In the genomic region with DNA sequence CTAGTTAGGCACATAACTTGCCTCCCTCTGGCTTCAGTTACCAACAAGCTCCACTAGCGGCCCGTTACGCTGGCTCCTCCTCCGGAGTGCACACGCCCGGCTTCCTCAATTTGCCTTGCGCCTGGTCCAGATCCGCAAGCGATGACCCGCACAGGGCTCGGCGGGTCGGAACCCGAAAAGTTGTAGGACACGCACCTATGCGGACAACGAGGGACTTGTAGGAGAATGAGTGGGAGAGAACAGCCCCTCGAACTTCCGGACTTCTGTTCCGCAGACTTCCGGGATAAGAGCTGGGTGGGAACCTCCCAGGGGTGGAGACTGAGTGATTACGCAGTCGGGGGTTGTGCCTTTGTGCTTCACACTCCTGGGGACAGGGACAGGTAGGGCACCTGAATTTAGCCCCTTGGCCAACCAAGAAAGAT, we compare ENCODE assay signal across 8 mouse cellular contexts. TPM values are rescaled to one million over a fixed set of nuclear protein-coding genes. Genes with fewer than 3 reads are reported as not detected.
DNase-seq lines count a peak whose midpoint lies in the region; ATAC-seq and TF ChIP-seq lines count a peak whose summit lies in the region.

A gene (minus strand): TSS at position 305 of the 422 bp plus-strand sequence.

- WGBS in embryonic facial prominence, embryonic 10.5 days = under 1% methylated on average over 23 of the region's 23 CpGs
- WGBS in intestine, postnatal 0 days = under 1% methylated on average over 23 of the region's 23 CpGs
- under 1% methylated on average over 23 of the region's 23 CpGs for WGBS in midbrain, embryonic 11.5 days

- peak; percentile 66 to 82 for DNase-seq in urinary bladder, adult 18-20 months (ENCODE audit: low spot score in 2 of 2)
- no peak for DNase-seq in urinary bladder, postnatal 10 days (ENCODE audit: low spot score)
- peak; percentile 81 for DNase-seq in embryonic facial prominence, embryonic 10.5 days (ENCODE audit: low spot score)
- peak; percentile 66 for DNase-seq in gonadal fat pad, adult 2 months (ENCODE audit: low read depth)
- peak; percentile 56 for DNase-seq in left cerebral cortex, postnatal 4 days
- DNase-seq in midbrain, embryonic 11.5 days (ENCODE audit: low spot score, missing footprints) = peak; percentile 97
- DNase-seq in skeletal muscle tissue, adult 2 months (ENCODE audit: low read depth, low spot score) = peak; percentile 59

- peak; percentile 87 for ATAC-seq in intestine, postnatal 0 days
- ATAC-seq in midbrain, embryonic 11.5 days (ENCODE audit: low FRiP score) = peak; percentile 88

- peaks cover 19% of the 10 kb centered on the region for H3K4me1 ChIP-seq in embryonic facial prominence, embryonic 10.5 days
- peaks cover 7% of the 10 kb centered on the region; the same call in 1 of the 2 replicates for H3K4me1 ChIP-seq in intestine, postnatal 0 days (replicated peaks; ENCODE audit: control insufficient read depth, insufficient read depth, low read length)
- peaks cover 11% of the 10 kb centered on the region for H3K4me1 ChIP-seq in midbrain, embryonic 11.5 days (ENCODE audit: control insufficient read depth, insufficient read depth, low read length)

- peak; percentile 39; the same call in 1 of the 2 replicates for TF ChIP-seq CTCF in intestine, postnatal 0 days (IDR thresholded peaks at IDR 0.05; ENCODE audit: low read depth)

- H3K36me3 ChIP-seq in embryonic facial prominence, embryonic 10.5 days (replicated peaks) = peaks cover 39% of the 10 kb centered on the region
- peaks cover 24% of the 10 kb centered on the region for H3K36me3 ChIP-seq in intestine, postnatal 0 days (ENCODE audit: control insufficient read depth, insufficient read depth)
- H3K36me3 ChIP-seq in midbrain, embryonic 11.5 days (ENCODE audit: control insufficient read depth, insufficient read depth, low read length) = peaks cover 14% of the 10 kb centered on the region

- peak within 1 kb of the TSS; percentile 75 for H3K4me3 ChIP-seq in embryonic facial prominence, embryonic 10.5 days
- H3K4me3 ChIP-seq in intestine, postnatal 0 days (ENCODE audit: low read depth, low read length) = peak within 1 kb of the TSS; percentile 56
- peak within 1 kb of the TSS; percentile 77 for H3K4me3 ChIP-seq in midbrain, embryonic 11.5 days (ENCODE audit: low read depth, low read length)

- peak within 1 kb of the TSS; percentile 85 for H3K27ac ChIP-seq in embryonic facial prominence, embryonic 10.5 days (replicated peaks)
- H3K27ac ChIP-seq in intestine, postnatal 0 days (ENCODE audit: low read depth, low read length) = peak within 1 kb of the TSS; percentile 54
- H3K27ac ChIP-seq in midbrain, embryonic 11.5 days (ENCODE audit: low read depth, low read length) = peak within 1 kb of the TSS; percentile 10; the same call in 1 of the 2 replicates

- H3K9me3 ChIP-seq in embryonic facial prominence, embryonic 10.5 days = no peaks in the 10 kb centered on the region
- no peaks in the 10 kb centered on the region for H3K9me3 ChIP-seq in intestine, postnatal 0 days (ENCODE audit: control insufficient read depth)
- H3K9me3 ChIP-seq in midbrain, embryonic 11.5 days (ENCODE audit: control insufficient read depth, low read length) = no peaks in the 10 kb centered on the region

- intact Hi-C loops in left cerebral cortex, postnatal 4 days (cut with DNase I) = no loop called here

- H3K9ac ChIP-seq in intestine, postnatal 0 days (ENCODE audit: low read depth, low read length) = peak within 1 kb of the TSS; percentile 53
- peak within 1 kb of the TSS; percentile 75 for H3K9ac ChIP-seq in midbrain, embryonic 11.5 days (ENCODE audit: low read length)

- H3K4me2 ChIP-seq in intestine, postnatal 0 days (replicated peaks; ENCODE audit: low read depth) = peak within 1 kb of the TSS; percentile 88
- H3K4me2 ChIP-seq in midbrain, embryonic 11.5 days = peak within 1 kb of the TSS; percentile 84

- no peaks in the 10 kb centered on the region for H3K27me3 ChIP-seq in embryonic facial prominence, embryonic 10.5 days (replicated peaks; ENCODE audit: low read depth, poor library complexity, severe bottlenecking)
- H3K27me3 ChIP-seq in intestine, postnatal 0 days (replicated peaks; ENCODE audit: control insufficient read depth, insufficient read depth, low read length) = no peaks in the 10 kb centered on the region
- no peaks in the 10 kb centered on the region for H3K27me3 ChIP-seq in midbrain, embryonic 11.5 days (ENCODE audit: control insufficient read depth, insufficient read depth, low read length)

RNA-seq across cellular contexts. Expression of the gene that starts here (rescaled TPM):
- polyA plus RNA-seq in embryonic facial prominence, embryonic 10.5 days (2016; fragmentation: Nextera tagmentation; extraction: Ambion mirVana) = 29.4 and 31.4 TPM in 2 replicates
- 27.5 and 40.6 TPM in 2 replicates for polyA plus RNA-seq in gonadal fat pad, adult 2 months (2012; rRNA removed)
- polyA plus RNA-seq in intestine, postnatal 0 days (2015; fragmentation: Nextera tagmentation; extraction: Ambion mirVana) = 21.0 and 23.2 TPM in 2 replicates
- total RNA-seq in left cerebral cortex, postnatal 4 days (2021) = 10 to 100 TPM; 24.0 to 27.3 TPM
- 39.6 and 42.5 TPM in 2 replicates for polyA plus RNA-seq in midbrain, embryonic 11.5 days (2014; fragmentation: Nextera tagmentation; extraction: Ambion mirVana)

Comparison
In these comparisons a context has a peak if more than half of its experiments do, and no peak if none do; other contexts are left out.
1. H3K27ac ChIP-seq: peak in every context shown above with its lines; median percentile 85 in embryonic facial prominence, embryonic 10.5 days; 54 in intestine, postnatal 0 days; 10 in midbrain, embryonic 11.5 days.